Mouse (Mus musculus) stomach, embryonic 14.5 days (tissue): ENCODE measurements at regions not wholly inside any gene's neighbourhood (a gene's known extent, or its start where the extent isn't known, plus 50 kb on each side); places are given as distances from the start of the nearest gene placed in this dataset.

Experiments
- ATAC-seq: fragments of 200-750 bp; cut with Nextera tagmentation; 2 replicates; pipeline ENCODE4 v1.8.0; 2017; ENCODE audit warnings: low read depth, moderate TSS enrichment; ENCODE audit not compliant: insufficient number of reproducible peaks, insufficient read depth, low FRiP score
- H3K27ac ChIP-seq: fragments of 300-500 bp; sonication (generic); 2 replicates; pipeline ENCODE4 v1.5.1; 2014; ENCODE audit warnings: mild to moderate bottlenecking, low read length, moderate library complexity, mixed read lengths
- H3K27me3 ChIP-seq: fragments of 300-500 bp; sonication (generic); 2 replicates; pipeline ENCODE4 v1.6.1; 2014; ENCODE audit warnings: low read length, control low read depth, mixed read lengths; ENCODE audit not compliant: control insufficient read depth, insufficient read depth
- H3K36me3 ChIP-seq: fragments of 300-500 bp; sonication (generic); 2 replicates; pipeline ENCODE4 v1.6.1; 2014; ENCODE audit warnings: mild to moderate bottlenecking, control low read depth, low read length, moderate library complexity, mixed read lengths; ENCODE audit not compliant: control insufficient read depth, insufficient read depth
- H3K4me1 ChIP-seq: fragments of 300-500 bp; sonication (generic); 2 replicates; pipeline ENCODE4 v1.6.1; 2014; ENCODE audit warnings: low read length, control low read depth, mixed read lengths; ENCODE audit not compliant: control insufficient read depth, insufficient read depth
- H3K4me2 ChIP-seq: fragments of 300-500 bp; sonication (generic); replicated peaks from 2 replicates; pipeline ENCODE4 v1.6.1; 2014; ENCODE audit warnings: low read depth, low read length, control low read depth
- H3K4me3 ChIP-seq: fragments of 300-500 bp; sonication (generic); 2 replicates; pipeline ENCODE4 v1.5.1; 2014; ENCODE audit warnings: low read depth, low read length, control low read depth
- H3K9ac ChIP-seq: fragments of 300-500 bp; sonication (generic); replicated peaks from 2 replicates; pipeline ENCODE4 v1.6.1; 2014; ENCODE audit warnings: low read depth, mild to moderate bottlenecking, control low read depth, low read length, moderate library complexity, mixed read lengths
- H3K9me3 ChIP-seq: fragments of 300-500 bp; sonication (generic); 2 replicates; pipeline ENCODE4 v1.6.1; 2016; ENCODE audit warnings: low read depth, low read length, control low read depth; ENCODE audit not compliant: control insufficient read depth
- WGBS: fragments of 180-500 bp; shearing (Covaris S2); extraction: QIAGEN DNeasy Blood & Tissue Kit; methylation state at CpG from one replicate; pipeline ENCODE4 v1.1.7; 2014; 5-methylcytosine and 5-hydroxymethylcytosine counted together

DNA sequence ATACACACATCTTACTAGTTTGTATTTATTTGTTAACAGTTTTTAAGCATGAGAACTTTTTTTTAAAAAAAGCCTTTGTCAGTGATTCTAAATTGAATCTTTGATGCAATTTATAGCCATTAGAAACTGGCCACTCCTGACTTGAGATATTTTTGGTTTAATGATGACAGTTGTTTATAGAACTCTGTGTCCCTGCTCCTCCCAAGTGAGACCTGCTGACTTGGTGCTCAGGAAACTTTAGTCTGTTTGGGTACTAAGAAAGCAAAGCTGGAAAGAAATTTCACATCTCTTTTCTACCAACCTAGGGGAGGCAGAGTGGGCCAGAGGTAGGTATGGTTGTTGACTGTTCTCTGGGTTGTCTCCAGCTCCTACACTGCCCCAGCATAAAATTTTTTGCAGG lies 214.0 kb upstream of the Nampt start:
- H3K27ac ChIP-seq, result no peak overlapping the region
- H3K36me3 ChIP-seq, result no peaks in the 10 kb centered on the region
- H3K9me3 ChIP-seq, result no peaks in the 10 kb centered on the region; the same call in 1 of the 2 replicates
- no peak for ATAC-seq
- H3K4me1 ChIP-seq, result no peaks in the 10 kb centered on the region
- no peak overlapping the region for H3K4me2 ChIP-seq
- H3K4me3 ChIP-seq, result no peak overlapping the region
- no peak overlapping the region for H3K9ac ChIP-seq
- H3K27me3 ChIP-seq, result no peaks in the 10 kb centered on the region

DNA sequence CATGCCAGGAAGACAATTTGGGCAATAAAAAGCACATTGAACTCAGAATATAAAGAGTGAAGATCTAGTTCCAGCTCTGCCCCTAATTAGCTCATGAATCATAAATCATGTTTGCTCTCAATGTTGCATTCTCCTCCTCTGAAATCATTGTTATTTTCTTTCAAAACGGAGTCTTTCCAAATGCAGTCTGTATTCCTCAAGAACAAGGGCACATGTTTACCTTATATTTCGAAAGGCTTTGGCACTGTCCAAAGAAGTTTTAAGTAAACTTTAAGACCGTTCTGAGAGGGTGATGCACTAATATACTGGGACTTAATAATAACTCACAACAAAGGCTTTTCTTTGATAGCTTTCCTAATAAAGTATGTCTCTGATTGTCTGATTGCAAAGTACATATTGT lies 204.3 kb upstream of the Nampt start:
- 36% methylated on average over 3 of the region's 3 CpGs for WGBS
- H3K4me3 ChIP-seq, result no peak overlapping the region
- no peak for ATAC-seq
- no peak overlapping the region for H3K4me2 ChIP-seq
- H3K9me3 ChIP-seq, result no peaks in the 10 kb centered on the region
- H3K27me3 ChIP-seq, result no peaks in the 10 kb centered on the region
- no peak overlapping the region for H3K27ac ChIP-seq
- no peaks in the 10 kb centered on the region for H3K36me3 ChIP-seq
- H3K9ac ChIP-seq, result no peak overlapping the region
- H3K4me1 ChIP-seq, result no peaks in the 10 kb centered on the region

DNA sequence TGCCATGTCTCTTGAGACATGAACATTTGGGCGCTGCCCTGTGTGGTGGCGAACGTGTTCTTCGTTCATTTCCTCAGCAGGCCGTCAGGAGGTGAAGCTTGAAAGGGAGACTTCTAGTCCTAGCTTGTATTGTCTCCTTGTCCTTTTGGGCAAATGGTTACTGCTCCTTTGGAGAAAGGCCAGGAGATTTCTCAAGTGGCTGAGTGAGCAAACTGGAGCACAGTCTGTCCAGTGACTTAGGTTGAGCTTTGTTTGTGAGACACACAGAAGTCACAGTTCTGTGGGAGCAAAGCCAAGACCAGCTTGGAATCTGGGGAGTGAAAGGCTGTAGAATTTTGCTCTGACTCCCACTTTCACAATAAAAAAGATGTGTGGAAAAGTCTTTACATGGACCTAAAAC lies 203.3 kb upstream of the Nampt start:
- Histone ChIP-seq H3K9me3 (no peaks in the 10 kb centered on the region), H3K27me3 (no peaks in the 10 kb centered on the region), H3K36me3 (no peaks in the 10 kb centered on the region), H3K27ac (no peak overlapping the region), H3K4me3 (no peak overlapping the region), H3K9ac (no peak overlapping the region), H3K4me2 (no peak overlapping the region), H3K4me1 (no peaks in the 10 kb centered on the region)
- ATAC-seq, result no peak
- WGBS, result 93% methylated on average over 5 of the region's 5 CpGs

DNA sequence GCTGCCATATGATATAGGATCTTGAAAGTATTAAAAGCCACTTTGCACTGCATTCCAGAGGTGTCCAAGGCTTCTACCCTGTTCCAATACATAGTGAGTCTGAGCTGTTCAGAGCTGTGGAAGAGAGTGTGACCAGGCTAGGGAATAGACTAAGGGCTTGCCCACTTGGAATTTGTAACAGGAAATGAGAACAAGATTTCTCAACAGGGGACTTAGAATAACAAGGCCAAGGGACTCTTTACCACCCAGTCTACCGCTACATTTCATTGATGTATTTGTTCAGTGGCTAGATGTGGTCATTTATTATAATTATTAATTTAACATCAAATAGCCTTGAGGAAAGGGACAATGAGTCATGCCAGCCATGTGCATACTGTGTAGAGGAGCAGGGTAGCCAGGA lies 202.3 kb upstream of the Nampt start:
- WGBS, result 68% methylated on average over 1 of the region's 1 CpGs
- Histone ChIP-seq H3K27me3 (no peaks in the 10 kb centered on the region), H3K4me1 (no peaks in the 10 kb centered on the region), H3K4me2 (no peak overlapping the region), H3K4me3 (no peak overlapping the region), H3K9me3 (no peaks in the 10 kb centered on the region), H3K27ac (no peak overlapping the region), H3K9ac (no peak overlapping the region), H3K36me3 (no peaks in the 10 kb centered on the region)
- no peak for ATAC-seq

DNA sequence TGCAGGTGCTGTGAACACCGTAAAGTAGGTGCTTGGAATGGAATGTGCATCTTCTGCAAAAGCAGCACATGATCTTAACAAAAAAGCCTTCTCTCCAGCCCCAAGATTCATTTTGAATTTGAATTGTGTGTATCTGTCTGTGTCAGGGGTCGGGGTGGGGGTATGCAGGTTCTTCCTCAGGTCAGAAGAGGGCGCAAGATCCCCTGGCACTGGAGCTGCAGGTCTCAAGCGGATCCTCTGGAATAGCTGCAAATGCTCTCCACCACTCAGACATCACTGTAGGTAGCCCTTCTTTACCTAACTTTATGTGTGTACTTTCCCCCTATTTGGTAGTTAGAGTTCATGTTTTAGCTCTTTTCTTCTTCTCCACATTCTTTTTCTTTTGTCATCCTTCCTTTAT lies 199.5 kb upstream of the Nampt start:
- H3K4me1 ChIP-seq, result no peaks in the 10 kb centered on the region
- 65% methylated on average over 4 of the region's 4 CpGs for WGBS
- H3K27ac ChIP-seq, result no peak overlapping the region
- no peaks in the 10 kb centered on the region for H3K36me3 ChIP-seq
- no peak for ATAC-seq
- no peaks in the 10 kb centered on the region for H3K9me3 ChIP-seq
- H3K27me3 ChIP-seq, result no peaks in the 10 kb centered on the region
- no peak overlapping the region for H3K4me3 ChIP-seq
- H3K9ac ChIP-seq, result no peak overlapping the region
- no peak overlapping the region for H3K4me2 ChIP-seq

- Histone ChIP-seq H3K4me2 (no peak overlapping the region), H3K27ac (no peak overlapping the region), H3K9me3 (no peaks in the 10 kb centered on the region), H3K9ac (no peak overlapping the region), H3K36me3 (no peaks in the 10 kb centered on the region), H3K4me3 (no peak overlapping the region), H3K27me3 (no peaks in the 10 kb centered on the region), H3K4me1 (no peaks in the 10 kb centered on the region)
- ATAC-seq, result no peak
- WGBS, result 84% methylated on average over 5 of the region's 5 CpGs
Measured at GRCm38 (mm10) chr12:32621739-32622138, 197.6 kb upstream of the Nampt start.

- H3K4me2 ChIP-seq, result no peak overlapping the region
- H3K4me1 ChIP-seq, result no peaks in the 10 kb centered on the region
- H3K9me3 ChIP-seq, result no peaks in the 10 kb centered on the region
- no peak overlapping the region for H3K4me3 ChIP-seq
- no peaks in the 10 kb centered on the region for H3K36me3 ChIP-seq
- no peak for ATAC-seq
- H3K9ac ChIP-seq, result no peak overlapping the region
- no peaks in the 10 kb centered on the region for H3K27me3 ChIP-seq
- WGBS, result 73% methylated on average over 1 of the region's 1 CpGs
- H3K27ac ChIP-seq, result no peak overlapping the region
Measured at GRCm38 (mm10) chr12:32628552-32628951, 190.8 kb upstream of the Nampt start.

GRCm38 (mm10) chr12:32632935-32633334 lies 186.4 kb upstream of the Nampt start:
- H3K27me3 ChIP-seq, result no peaks in the 10 kb centered on the region
- H3K4me1 ChIP-seq, result no peaks in the 10 kb centered on the region
- no peak overlapping the region for H3K4me2 ChIP-seq
- no peak overlapping the region for H3K27ac ChIP-seq
- no peak overlapping the region for H3K4me3 ChIP-seq
- ATAC-seq, result no peak
- no peak overlapping the region for H3K9ac ChIP-seq
- H3K36me3 ChIP-seq, result no peaks in the 10 kb centered on the region
- H3K9me3 ChIP-seq, result no peaks in the 10 kb centered on the region
- 65% methylated on average over 3 of the region's 3 CpGs for WGBS

GRCm38 (mm10) chr12:32635055-32635454 lies 184.3 kb upstream of the Nampt start:
- H3K4me3 ChIP-seq, result no peak overlapping the region
- H3K36me3 ChIP-seq, result no peaks in the 10 kb centered on the region
- no peaks in the 10 kb centered on the region for H3K27me3 ChIP-seq
- no peaks in the 10 kb centered on the region for H3K9me3 ChIP-seq
- 31% methylated on average over 5 of the region's 5 CpGs for WGBS
- no peak for ATAC-seq
- H3K4me2 ChIP-seq, result no peak overlapping the region
- H3K4me1 ChIP-seq, result no peaks in the 10 kb centered on the region
- H3K27ac ChIP-seq, result no peak overlapping the region
- no peak overlapping the region for H3K9ac ChIP-seq
